Mouse (Mus musculus) gastrocnemius, adult 2 months (tissue): Measurements from ENCODE around the gene Fam166a. TPM values are rescaled to one million over a fixed set of nuclear protein-coding genes. Genes with fewer than 3 reads are reported as not detected.

Experiments
- DNase-seq: peaks from one replicate; pipeline ENCODE4 v3.0.0; 2022
- H3K27ac ChIP-seq: fragments of 200-600 bp; 2 replicates; pipeline ENCODE4 v1.8.1; 2022; ENCODE audit warnings: mild to moderate bottlenecking
- H3K4me3 ChIP-seq: fragments of 200-600 bp; 2 replicates; pipeline ENCODE4 v1.8.1; 2022; ENCODE audit warnings: mild to moderate bottlenecking, moderate library complexity
- CTCF ChIP-seq: fragments of 200-600 bp; IDR thresholded peaks from 2 replicates; pipeline ENCODE4 v1.8.1; 2022; ENCODE audit warnings: antibody characterized with exemption, mild to moderate bottlenecking, moderate library complexity
- intact Hi-C: fragments of 180-260 bp; cut with DNase I; formaldehyde crosslinking; loops from one replicate; pipeline ENCODE4 v1.15.1; 2025
- total RNA-seq, 2 experiments: library from RNA; stranded (reverse); gene quantifications; 2 replicates each; pipeline ENCODE4 v1.2.3; 2021

The Fam166a gene
- total RNA-seq, 2 experiments from 2014 or later: not detected

GRCm38 (mm10) chr2:25262291-25262767, 43.8 kb downstream of the Fam166a start, which contains the start of gene Tprn:
TSS of gene Tprn (plus strand) at chr2:25262618.
- TF ChIP-seq CTCF: no peak
- H3K27ac ChIP-seq: peak within 1 kb of the TSS; percentile 85
- H3K4me3 ChIP-seq: peak within 1 kb of the TSS; percentile 91
- DNase-seq: peak; percentile 97
- intact Hi-C loops: no loop called here

DNA sequence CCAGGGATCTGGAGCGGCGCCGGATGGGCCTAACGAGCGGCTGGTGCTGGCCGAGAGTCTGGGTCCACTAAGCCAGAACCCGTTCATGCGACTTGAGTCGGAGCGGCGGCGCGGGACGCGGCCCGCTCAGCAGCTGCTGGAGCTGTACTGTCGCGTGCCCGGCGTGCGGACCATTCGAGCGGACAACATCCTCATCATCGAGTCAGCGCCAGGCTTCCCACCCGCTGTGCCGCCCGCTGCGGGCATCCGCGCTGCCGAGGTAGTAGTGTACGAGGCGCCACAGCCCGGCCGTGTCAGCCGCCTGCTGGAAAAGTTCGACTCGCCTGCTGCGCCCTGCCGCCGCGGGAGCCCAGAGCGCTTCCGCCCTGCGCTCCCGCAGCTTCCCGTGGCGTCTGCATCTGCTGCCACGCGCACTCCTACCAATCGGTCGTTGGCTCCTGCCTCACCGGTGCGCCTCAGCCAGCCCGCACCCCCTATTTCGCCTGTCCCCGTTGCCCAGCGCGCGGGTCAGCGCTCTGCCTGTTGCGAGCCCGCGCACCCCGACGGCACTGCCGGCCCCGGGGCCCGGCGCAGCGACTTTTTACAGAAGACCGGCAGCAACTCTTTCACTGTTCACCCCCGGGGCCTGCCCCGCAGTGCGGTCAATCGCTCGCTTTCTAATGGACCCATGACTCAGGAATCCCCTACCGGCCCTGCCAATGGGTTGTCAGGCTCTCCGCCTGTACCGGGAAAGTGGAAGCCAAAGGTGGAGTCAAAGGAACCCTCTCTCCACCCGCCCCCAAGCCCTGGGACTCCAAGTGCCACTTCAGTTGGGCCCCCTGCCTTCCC, 44.5 kb downstream of the Fam166a start:
- intact Hi-C loops: no loop called here
- TF ChIP-seq CTCF: no peak
- Histone ChIP-seq H3K4me3 (peak overlapping the region; percentile 91), H3K27ac (peak overlapping the region; percentile 85)
- DNase-seq: peak; percentile 55

- no peak for TF ChIP-seq CTCF
- intact Hi-C loops: no loop called here
- no peak for DNase-seq
- Histone ChIP-seq H3K4me3 (peak overlapping the region; percentile 91), H3K27ac (peak overlapping the region; percentile 85)
Observed at GRCm38 (mm10) chr2:25263623-25264285, 45.2 kb downstream of the Fam166a start.

- no peak for DNase-seq
- no peak for TF ChIP-seq CTCF
- intact Hi-C loops: no loop called here
- H3K4me3 ChIP-seq: peak overlapping the region; percentile 91
- H3K27ac ChIP-seq: peak overlapping the region; percentile 85
Observed at GRCm38 (mm10) chr2:25264286-25264660, 45.7 kb downstream of the Fam166a start.

DNA sequence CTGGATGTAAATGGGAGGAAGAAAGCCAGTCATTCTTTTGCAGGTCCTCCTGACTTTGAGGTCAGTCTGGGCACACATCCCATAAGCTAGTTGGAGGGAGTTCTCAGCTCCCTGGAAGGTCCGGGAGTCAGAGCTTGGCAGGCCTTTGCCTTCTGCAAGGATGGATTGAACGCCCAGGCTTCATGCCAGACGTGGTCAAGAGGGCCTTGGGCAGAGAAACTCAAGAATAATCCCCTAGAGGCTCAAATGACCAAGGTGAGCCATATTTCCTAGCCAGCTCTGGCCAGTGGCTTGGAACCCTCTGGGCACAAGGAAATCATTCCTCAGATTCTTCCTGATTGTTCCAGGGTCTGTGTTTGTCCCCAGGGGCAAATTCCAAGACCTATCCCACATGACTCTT, 46.3 kb downstream of the Fam166a start:
- no peak for TF ChIP-seq CTCF
- DNase-seq: no peak
- intact Hi-C loops: no loop called here
- peak overlapping the region; percentile 91 for H3K4me3 ChIP-seq
- peak overlapping the region; percentile 85 for H3K27ac ChIP-seq

GRCm38 (mm10) chr2:25265897-25266656, 47.5 kb downstream of the Fam166a start:
- intact Hi-C loops: no loop called here
- H3K4me3 ChIP-seq: peak overlapping the region; percentile 91
- peak; percentile 49 for DNase-seq
- H3K27ac ChIP-seq: peak overlapping the region; percentile 85
- no peak for TF ChIP-seq CTCF

- no peak for TF ChIP-seq CTCF
- DNase-seq: peak; percentile 62
- intact Hi-C loops: no loop called here
- Histone ChIP-seq H3K27ac (peak overlapping the region; percentile 85), H3K4me3 (peak overlapping the region; percentile 91)
Observed at GRCm38 (mm10) chr2:25266720-25267119, 48.2 kb downstream of the Fam166a start.

- Histone ChIP-seq H3K27ac (peak overlapping the region; percentile 85), H3K4me3 (no peak overlapping the region)
- intact Hi-C loops: no loop called here
- DNase-seq: no peak
- TF ChIP-seq CTCF: no peak
Observed at GRCm38 (mm10) chr2:25267241-25267640, 48.7 kb downstream of the Fam166a start.

DNA sequence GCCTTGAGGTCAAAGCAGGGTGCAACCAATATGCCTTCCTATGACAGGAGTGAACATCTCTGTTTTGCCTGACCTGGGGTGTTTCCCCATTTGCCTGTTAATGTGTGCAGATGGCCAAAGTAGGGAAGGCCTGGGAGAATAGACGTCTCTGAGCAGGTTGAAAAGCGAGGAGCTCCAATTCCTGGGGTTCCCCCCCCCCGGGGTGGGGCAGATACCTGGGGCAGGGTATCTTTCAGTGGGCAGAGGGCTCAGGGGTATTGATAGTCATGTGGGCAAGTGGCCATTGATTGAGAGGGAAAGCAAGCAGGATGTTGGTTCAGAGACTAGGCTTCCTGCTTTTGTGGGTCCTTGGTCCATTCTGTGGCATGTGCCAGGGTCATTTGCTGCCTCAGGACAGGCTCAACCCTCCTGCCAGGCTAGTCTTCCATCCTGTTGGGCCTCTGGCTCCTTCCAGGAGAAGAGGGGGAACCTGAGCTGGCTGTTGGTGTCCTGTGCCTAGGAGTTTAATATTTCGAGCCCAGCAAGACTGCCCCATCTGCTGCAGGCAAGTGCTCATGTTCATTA, 49.3 kb downstream of the Fam166a start:
- DNase-seq: no peak
- Histone ChIP-seq H3K27ac (peak overlapping the region; percentile 85), H3K4me3 (no peak overlapping the region)
- intact Hi-C loops: no loop called here
- no peak for TF ChIP-seq CTCF

Other genes with a start within 250 kb of the Fam166a start
- 10 to 100 TPM; 28.9 to 43.8 TPM for gene Mrpl41, start 243.6 kb upstream of the Fam166a start, total RNA-seq
- 10 to 100 TPM; 36.5 to 44.6 TPM for gene Pnpla7, start 242.7 kb upstream of the Fam166a start, total RNA-seq
- 10 to 100 TPM in 1 of 2 experiments, 1 to 10 TPM in 1; 6.9 to 15.0 TPM for gene Nsmf, start 164.4 kb upstream of the Fam166a start, total RNA-seq
- not detected for gene Entpd8, start 138.4 kb upstream of the Fam166a start, total RNA-seq
- gene Noxa1, start 123.6 kb upstream of the Fam166a start, total RNA-seq: not detected
- gene Nrarp, start 38.0 kb upstream of the Fam166a start, total RNA-seq: 1 to 10 TPM; 4.0 to 5.2 TPM
- 1 to 10 TPM in 1 of 2 experiments, under 1 TPM in 1; 0.59 to 1.0 TPM for gene Tor4a, start 21.9 kb upstream of the Fam166a start, total RNA-seq
- gene Nelfb, start 7.3 kb upstream of the Fam166a start, total RNA-seq: 10 to 100 TPM; 22.3 to 23.1 TPM
- not detected for gene Stpg3, start 4.1 kb upstream of the Fam166a start, total RNA-seq
- gene Tubb4b, start 6.0 kb downstream of the Fam166a start, total RNA-seq: 100 to 1,000 TPM; 185 to 269 TPM
- not detected for gene Slc34a3, start 15.6 kb downstream of the Fam166a start, total RNA-seq
- not detected for gene Rnf224, start 18.0 kb downstream of the Fam166a start, total RNA-seq
- under 1 TPM; 0.39 to 0.56 TPM for gene Rnf208, start 23.5 kb downstream of the Fam166a start, total RNA-seq
- gene Cysrt1, start 23.7 kb downstream of the Fam166a start, total RNA-seq: not detected
- gene AL732309.1, start 28.1 kb downstream of the Fam166a start, total RNA-seq: 1 to 10 TPM in 1 of 2 experiments, under 1 TPM in 1; 0.86 to 1.2 TPM
- gene Tmem203, start 36.7 kb downstream of the Fam166a start, total RNA-seq: 10 to 100 TPM; 11.4 to 12.6 TPM
- 1 to 10 TPM; 3.1 to 3.5 TPM for gene Tprn, start 43.9 kb downstream of the Fam166a start, total RNA-seq
- 10 to 100 TPM; 28.0 to 35.5 TPM for gene Ssna1, start 53.7 kb downstream of the Fam166a start, total RNA-seq
- 10 to 100 TPM; 29.7 to 32.3 TPM for gene Anapc2, start 53.7 kb downstream of the Fam166a start, total RNA-seq
- gene Tmem210, start 69.4 kb downstream of the Fam166a start, total RNA-seq: not detected
- gene Lrrc26, start 71.2 kb downstream of the Fam166a start, total RNA-seq: not detected
- not detected for gene Grin1, start 100.4 kb downstream of the Fam166a start, total RNA-seq
- 10 to 100 TPM; 12.9 to 16.0 TPM for gene Man1b1, start 113.6 kb downstream of the Fam166a start, total RNA-seq
- 10 to 100 TPM; 14.0 to 16.5 TPM for gene Dpp7, start 137.6 kb downstream of the Fam166a start, total RNA-seq
- 1 to 10 TPM; 4.3 to 5.4 TPM for gene Uap1l1, start 146.9 kb downstream of the Fam166a start, total RNA-seq
- not detected for gene Sapcd2, start 153.6 kb downstream of the Fam166a start, total RNA-seq
- gene Entpd2, start 177.1 kb downstream of the Fam166a start, total RNA-seq: 1 to 10 TPM; 6.5 to 8.8 TPM
- 10 to 100 TPM; 14.9 to 16.9 TPM for gene Npdc1, start 180.6 kb downstream of the Fam166a start, total RNA-seq
- not detected for gene Fut7, start 204.5 kb downstream of the Fam166a start, total RNA-seq
- gene Abca2, start 210.0 kb downstream of the Fam166a start, total RNA-seq: 10 to 100 TPM; 15.1 to 15.3 TPM
- gene Clic3, start 238.1 kb downstream of the Fam166a start, total RNA-seq: 1 to 10 TPM in 1 of 2 experiments, under 1 TPM in 1; 0.31 to 1.1 TPM
- gene Paxx, start 242.3 kb downstream of the Fam166a start, total RNA-seq: 10 to 100 TPM; 13.6 to 14.4 TPM